Mouse (Mus musculus): ENCODE results near the gene Fgd3.
A peak's percentile ranks its signal among the peaks of the same experiment; 100 is the strongest.

The Fgd3 gene

GRCm38 (mm10) chr13:49308206-49308605 is 11.9 kb downstream of the Fgd3 start:
- peak; percentile 48 for DNase-seq (ENCODE audit: extremely low read depth, low read depth)

DNA sequence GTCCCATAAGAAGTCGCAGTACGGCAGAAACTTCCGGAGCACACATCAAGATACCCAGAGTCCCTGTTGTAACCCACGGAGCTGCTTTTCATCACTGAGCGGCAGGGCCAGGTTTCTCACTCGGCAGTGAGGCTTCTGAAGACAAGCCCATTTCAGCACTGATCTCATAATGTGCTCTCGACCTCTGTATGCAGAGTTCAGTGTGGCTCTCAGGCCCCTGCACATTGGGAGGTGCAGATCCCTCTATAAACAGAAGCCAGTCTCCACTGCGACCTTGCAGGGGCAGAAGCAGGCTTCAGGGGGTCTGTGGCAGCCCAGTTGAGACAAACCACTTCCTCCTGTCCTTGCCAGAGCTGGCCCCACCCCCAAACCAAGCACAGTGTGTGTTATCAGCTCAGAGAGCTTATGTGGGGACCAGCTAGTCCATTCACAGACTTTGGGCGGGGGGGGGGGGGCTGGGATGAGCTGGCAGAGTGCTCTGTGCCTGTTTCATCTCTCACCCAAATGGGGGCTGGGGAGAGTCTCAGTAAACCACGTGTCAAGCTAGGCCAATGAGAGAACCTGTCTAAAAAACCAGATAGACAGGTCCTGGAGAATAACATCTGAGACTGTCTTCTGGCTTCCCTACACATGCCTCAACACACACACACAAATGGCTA is 12.7 kb downstream of the Fgd3 start:
- peak; percentile 98 for DNase-seq (ENCODE audit: extremely low read depth, low read depth)

GRCm38 (mm10) chr13:49306771-49307310 is 13.3 kb downstream of the Fgd3 start:
- no peak for DNase-seq (ENCODE audit: extremely low read depth, low read depth)

DNA sequence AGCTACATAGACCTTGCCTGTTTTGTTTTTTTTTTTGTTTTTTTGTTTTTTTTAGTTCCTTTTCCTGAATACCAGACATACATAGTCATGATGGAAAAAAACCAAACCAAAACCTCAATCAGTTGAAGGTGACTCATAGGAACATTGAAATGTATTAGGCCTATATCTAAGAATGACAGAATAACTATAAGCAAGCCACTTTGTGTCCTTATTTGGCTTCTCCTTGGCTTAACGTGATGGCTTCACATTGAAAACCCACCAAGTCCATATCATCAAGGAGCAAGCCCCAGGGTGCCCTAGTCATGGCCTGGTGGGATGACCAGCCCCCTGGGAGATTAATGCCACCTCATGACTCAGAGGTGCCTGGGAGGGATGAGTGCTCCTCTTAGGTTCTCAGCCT is 19.3 kb downstream of the Fgd3 start:
- DNase-seq (ENCODE audit: extremely low read depth, low read depth) = no peak

DNA sequence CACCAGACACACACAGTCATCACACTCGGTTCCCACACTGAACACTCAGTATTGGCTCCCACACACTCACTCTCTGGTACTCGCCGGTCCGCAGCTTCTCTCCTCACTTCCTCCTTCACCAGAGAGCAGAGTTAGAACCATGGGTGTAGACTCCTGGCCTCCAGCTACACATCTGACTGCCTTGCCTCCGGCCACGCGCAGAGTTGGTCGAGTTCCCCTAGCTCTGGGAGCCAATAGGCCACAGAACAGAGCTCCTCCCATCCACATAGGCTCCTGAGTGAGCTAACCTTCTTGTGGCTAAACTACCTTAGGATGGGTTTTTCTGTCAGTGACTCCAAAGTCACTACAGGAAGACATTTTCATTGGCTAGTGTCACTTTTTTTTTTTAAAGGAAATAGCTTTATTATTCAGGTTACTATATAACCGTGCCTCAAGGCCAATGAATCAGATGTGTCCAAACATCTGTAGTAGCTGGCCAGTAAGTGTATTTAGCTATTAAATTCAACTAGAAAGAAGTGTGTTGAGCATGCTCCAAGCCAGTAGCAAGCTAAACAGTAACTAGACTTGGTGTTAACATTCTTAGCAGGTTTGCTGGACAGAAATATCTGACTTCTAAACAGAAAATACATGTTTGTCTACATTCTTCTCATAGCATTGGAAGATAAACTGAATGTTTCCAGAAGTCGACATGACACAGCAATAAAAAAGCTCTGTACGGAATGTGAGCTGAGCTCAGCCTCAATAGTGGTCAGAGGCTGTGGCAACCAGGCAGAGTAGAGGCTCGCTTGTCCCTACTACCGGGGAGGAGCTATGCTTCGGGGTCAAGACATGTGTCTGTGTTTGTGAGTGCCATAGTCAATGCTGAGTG is 21.4 kb downstream of the Fgd3 start:
- DNase-seq (ENCODE audit: extremely low read depth, low read depth) = no peak

GRCm38 (mm10) chr13:49296270-49296669 is 23.8 kb downstream of the Fgd3 start:
- DNase-seq (ENCODE audit: extremely low read depth, low read depth) = no peak

DNA sequence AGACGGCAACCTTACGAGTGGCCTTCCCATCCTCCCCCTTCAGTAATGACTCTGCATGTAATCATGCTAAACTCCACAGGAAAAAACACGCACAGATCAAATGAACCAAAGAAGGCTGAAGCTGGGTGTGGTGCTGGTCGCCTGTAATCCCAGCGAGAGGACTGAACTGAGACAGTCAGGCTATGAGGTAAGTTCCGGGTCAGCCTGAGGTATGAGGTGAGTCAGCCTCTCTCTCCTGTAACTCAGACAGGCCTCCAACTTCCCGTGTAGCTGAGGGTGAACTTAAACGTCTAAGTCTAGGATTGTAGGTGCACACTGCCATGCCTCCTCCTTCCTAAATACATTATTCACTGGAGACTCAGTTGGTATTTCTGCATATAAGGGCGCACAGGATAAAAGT is 26.0 kb downstream of the Fgd3 start:
- no peak for DNase-seq (ENCODE audit: extremely low read depth, low read depth)

DNA sequence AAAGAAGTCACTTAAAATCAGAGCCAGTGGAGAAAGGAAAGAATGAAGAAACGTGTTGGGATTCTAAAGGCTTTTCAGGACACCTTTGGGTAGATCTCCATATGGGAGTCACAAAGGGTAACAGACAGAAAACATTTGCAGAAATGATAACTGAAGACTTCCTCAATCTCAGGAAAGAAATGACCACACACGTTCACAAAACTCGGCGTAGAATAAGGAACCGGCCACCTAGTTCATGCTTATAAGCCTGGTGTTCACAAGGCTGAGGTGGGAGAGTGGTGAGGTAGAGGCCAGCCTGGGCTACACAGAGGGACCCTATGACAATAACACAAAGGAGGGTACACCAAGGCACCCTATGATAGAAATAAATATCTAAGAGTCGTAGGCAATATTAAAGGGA is 28.2 kb downstream of the Fgd3 start:
- DNase-seq (ENCODE audit: extremely low read depth, low read depth) = peak; percentile 32

DNA sequence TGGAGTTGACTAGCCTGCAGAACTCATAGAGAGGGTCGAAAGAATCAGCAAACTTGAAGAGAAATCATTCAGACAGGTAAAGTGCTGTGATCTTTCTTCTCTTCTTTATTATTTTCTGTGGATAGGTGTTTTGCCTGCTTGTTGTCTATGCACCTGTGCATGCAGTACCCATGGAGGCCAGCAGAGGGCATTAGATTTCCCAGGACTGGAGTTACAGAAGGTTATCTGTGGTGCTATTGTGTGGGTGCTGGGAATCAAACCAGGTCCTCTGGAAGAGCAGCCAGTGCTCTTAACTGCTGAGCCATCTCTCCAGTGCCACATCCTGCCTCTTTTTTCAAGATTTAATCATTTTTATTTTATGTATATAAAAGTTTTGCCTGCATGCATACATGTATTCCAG is 28.7 kb downstream of the Fgd3 start:
- DNase-seq (ENCODE audit: extremely low read depth, low read depth) = no peak

DNA sequence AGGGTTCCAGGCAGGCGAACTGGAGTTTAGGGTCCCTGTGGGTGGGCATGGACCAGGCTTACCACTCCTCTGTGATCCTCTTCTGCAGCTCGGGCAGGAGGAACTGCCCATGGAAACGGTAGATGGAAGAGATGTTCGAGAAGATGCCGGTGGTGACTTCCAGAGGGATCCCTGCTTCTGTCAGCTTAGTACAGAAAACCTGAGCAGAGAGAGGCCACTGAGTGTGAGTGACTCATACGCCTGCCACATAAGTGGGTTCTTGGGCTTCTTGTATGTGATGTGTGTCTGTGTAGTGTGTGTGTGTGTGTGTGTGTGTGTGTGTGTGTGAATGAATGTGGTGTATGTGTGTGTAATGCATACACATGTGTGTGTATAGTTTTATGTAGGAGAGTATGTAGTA is 32.9 kb downstream of the Fgd3 start:
- no peak for DNase-seq (ENCODE audit: extremely low read depth, low read depth)

DNA sequence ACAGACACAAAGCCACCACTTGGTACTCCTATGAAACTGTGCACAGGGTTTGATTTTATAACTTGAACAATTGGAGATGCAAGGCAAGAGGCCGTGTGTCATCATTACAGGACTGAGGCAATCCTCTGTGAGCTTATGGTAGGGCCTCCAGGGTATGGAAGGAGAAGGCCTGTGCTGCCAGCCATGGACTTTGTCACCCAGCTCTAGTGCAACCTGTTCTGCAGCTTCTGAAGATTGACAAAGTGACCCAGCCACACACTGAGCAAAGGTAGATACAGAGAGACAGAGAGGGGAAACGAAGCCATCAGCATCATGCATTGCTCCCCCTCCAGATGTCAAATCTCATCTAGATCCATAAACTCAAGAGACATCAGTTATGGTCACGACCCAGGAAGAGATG is 33.4 kb downstream of the Fgd3 start:
- DNase-seq (ENCODE audit: extremely low read depth, low read depth) = no peak

GRCm38 (mm10) chr13:49283686-49284085 is 36.4 kb downstream of the Fgd3 start:
- DNase-seq (ENCODE audit: extremely low read depth, low read depth) = no peak

- no peak for DNase-seq (ENCODE audit: extremely low read depth, low read depth)
These were observed 37.9 kb downstream of the Fgd3 start for GRCm38 (mm10) chr13:49282168-49282567.

DNA sequence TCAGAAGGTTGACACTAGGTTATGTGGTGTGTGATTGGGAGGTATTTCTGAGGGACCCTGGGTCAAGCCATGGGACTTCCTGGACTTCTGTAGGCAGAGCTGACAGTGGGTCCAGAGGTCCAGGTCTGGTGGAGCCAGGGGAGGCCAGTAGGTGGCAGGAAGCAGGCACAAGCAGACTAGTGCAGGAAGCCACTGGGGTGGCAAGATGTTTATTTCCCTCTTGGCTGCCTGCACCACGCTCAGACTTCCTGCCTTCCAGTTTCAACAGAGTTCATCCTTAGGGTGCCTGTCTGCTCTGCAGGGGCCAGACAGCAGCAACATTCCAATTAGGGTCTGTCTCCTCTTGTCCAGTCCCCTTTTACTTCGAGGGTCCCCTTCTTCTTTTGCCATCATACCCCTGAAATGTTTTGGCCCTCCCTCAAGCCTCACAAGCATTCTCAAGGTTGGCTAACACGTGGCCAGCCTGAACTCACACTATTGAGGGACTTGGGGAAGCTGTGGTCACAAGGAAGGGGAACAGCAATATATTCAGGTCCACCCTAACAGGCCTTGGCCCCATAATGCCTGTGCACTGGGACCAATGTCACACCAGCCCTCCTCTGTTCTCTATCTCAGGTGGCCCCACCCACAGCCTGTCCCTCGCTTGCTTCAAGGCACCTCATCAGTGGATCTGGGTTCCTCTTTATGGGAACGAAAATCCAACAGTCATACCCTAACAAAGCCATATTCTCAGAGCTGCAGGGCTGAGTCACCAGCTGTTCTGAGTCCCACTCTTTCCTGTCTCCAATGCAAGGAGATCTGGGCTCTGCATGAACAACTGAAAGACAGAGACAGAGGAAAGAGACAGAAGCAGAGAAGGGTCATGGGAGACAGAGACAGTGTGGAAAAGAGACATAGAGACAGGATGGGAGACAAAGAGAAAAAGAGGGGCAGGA is 48.0 kb downstream of the Fgd3 start:
- DNase-seq (ENCODE audit: extremely low read depth, low read depth) = peak; percentile 78

DNA sequence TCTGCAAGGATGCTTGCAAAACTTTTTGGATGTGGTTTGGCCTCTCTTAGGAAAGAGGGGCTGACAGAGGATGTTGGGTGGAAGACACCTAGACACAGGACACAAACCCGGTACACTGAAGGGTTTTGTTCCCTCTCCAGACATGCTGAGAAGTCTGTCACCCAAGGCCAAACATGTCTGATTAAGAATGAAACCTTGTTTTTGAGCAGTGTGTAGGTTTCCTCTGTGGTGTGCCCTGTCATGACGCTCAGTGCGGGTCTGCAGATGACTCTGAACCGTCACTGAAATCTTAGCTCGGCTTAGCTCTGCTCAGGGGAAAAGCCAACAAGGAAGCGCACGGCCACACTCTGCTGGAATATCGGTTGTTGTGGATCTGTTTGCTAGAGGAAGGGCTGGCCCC is 49.6 kb downstream of the Fgd3 start:
- no peak for DNase-seq (ENCODE audit: extremely low read depth, low read depth)

DNA sequence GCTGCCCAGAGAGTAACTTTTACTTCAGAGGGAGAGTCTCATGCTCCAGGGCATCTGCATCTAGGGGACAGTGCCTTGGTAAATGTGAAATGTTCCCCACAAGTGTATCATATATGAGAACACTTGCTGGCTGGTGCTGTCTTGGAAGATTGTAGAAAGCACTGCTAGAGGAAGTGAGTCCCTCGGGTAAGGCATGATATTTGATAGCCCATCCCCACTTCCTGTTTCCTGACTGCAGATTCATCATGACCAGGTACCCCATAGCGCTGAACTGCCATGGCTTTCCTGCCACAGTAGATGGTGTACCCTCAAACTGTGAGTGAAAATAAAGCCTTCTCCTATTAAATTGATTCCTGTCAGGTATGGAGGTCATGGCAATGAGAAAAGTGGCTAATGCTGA is 52.5 kb downstream of the Fgd3 start:
- peak; percentile 62 for DNase-seq (ENCODE audit: extremely low read depth, low read depth)

DNA sequence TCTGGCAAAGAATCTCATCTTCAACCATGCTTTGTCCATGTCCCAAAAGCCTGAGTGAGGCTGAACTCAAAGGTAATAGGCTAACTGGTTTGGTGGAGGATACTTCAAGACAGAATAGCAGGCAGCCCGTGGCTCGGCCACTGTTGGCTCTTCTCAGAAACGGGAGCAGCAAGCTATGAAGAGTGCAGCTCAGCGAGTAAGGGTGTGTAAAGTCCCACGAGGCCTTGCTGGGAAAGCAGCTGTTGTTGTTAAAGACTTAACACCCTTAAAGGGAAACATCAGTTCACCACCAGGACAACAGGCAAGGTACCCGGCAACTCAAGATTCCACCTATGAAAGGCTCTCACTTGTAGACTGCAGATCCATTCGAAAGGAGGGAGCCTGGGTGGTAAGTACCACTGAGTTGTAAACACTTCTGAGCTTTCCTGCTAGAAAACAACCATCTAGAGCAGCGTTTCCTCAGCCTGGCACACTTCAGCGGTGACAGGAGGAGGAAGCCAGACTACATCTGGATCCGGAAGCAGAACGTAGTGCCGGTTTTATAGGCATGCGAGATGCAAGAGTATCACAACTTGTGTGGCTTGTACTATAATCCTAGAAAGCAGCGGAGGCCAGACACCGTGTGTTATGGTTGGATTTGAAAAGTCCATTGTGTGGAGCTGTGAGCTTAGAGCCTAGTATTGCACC is 59.9 kb downstream of the Fgd3 start:
- no peak for DNase-seq (ENCODE audit: extremely low read depth, low read depth)

- no peak for DNase-seq (ENCODE audit: extremely low read depth, low read depth)
These were observed 62.2 kb downstream of the Fgd3 start for GRCm38 (mm10) chr13:49257819-49258313.

DNA sequence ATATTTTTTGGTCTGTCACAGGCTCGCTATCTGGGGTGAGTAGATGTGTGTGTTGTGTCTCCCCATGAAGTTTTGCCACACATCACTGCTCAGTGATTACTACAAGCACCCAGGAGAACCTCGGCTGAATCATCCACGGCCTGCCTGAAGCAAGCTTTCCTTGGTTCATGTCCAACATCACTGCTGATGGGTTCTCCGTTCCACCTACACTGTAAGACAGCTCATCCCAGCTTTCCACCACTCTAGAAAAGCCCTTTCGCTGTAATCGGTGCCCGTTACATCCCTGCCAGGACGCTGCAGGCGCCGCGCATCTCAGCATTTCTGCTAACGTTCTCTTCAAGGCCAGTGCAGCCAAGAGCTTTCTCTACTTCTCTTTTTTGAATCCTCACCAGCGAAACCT is 67.4 kb downstream of the Fgd3 start:
- no peak for DNase-seq (ENCODE audit: extremely low read depth, low read depth)

DNA sequence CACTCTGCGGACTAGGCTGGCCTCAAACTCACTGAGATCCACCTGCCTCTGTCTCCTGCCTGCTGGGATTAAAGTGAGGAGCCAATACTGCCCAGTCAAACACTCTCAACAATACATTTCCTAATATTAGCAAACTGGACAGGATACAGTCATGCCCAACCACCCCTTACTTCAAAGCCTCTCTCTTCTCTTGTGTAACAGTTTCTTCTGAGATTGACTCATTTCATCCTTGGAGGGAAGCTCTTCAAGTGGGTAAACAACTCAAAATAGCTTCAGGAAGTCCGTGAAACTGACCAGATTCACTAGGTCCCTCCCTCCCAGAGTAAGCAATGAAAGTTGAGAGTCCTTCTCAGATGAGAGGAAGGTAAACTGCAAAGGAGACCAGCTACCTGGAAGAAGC is 68.0 kb downstream of the Fgd3 start:
- DNase-seq (ENCODE audit: extremely low read depth, low read depth) = no peak

Measured in MEL-GATA-1-ER (cell line).